Mouse (Mus musculus): ENCODE measurements around the gene Dab2. TPM values are rescaled to one million over a fixed set of nuclear protein-coding genes. Genes with fewer than 3 reads are reported as not detected.

Gene Dab2
- polyA plus RNA-seq, 1 experiment from 2014 or later: 243 TPM

DNA sequence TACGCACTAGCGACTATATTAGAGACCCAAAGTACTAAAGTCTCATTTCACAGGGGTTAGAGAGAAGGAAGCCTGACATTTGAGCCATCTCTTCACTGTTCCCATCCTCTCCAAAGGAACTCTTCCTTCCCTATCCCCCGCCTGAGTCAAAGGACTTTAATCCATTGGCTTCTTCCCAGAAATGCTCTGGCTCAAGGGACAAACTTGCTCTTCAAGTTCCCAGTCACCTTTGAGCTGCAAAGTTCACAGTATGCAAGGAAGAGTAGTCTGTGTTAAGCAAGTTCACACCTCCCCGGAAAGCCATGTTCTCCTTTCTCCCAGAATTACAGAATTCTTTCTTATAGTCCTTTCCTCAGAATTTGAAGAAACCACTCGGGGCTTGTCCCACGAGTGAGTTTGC lies 107.2 kb downstream of the Dab2 start:
- no peak overlapping the region for H3K4me2 ChIP-seq (replicated peaks; ENCODE audit: low read depth)
- H3K4me3 ChIP-seq (ENCODE audit: low read depth, low read length): no peak overlapping the region
- no peaks in the 10 kb centered on the region for H3K9me3 ChIP-seq (ENCODE audit: control insufficient read depth)
- ATAC-seq: no peak
- 0 out of 2 replicates have a peak, but pooled peaks cover 4% of the 10 kb centered on the region for H3K4me1 ChIP-seq (replicated peaks; ENCODE audit: control insufficient read depth, insufficient read depth, low read length)
- no peaks in the 10 kb centered on the region for H3K27me3 ChIP-seq (replicated peaks; ENCODE audit: control insufficient read depth, insufficient read depth, low read length)
- H3K36me3 ChIP-seq (ENCODE audit: control insufficient read depth, insufficient read depth): no peaks in the 10 kb centered on the region
- TF ChIP-seq CTCF (IDR thresholded peaks at IDR 0.05; ENCODE audit: low read depth): no peak
- no peak overlapping the region for H3K27ac ChIP-seq (ENCODE audit: low read depth, low read length)
- 76% methylated on average over 6 of the region's 6 CpGs for WGBS
- H3K9ac ChIP-seq (ENCODE audit: low read depth, low read length): no peak overlapping the region

DNA sequence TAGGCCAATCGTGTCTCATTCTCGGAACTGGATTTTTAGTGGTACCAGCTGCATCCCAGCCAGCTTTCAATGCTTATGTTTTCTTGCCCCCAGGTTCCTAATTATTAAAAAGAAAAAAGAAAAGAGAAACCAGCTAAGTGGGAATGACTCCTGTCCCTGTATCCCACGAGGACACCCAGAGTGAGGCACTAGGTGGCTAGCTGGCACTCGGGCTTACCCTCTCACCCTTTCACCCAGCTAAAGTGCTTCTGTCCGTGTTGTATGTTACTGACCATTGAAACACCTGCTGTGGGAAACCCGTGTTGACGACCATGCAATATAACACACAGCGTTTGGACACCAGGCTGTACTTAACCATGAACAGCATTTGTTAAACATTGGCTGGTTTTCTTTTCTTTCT lies 109.4 kb downstream of the Dab2 start:
- Histone ChIP-seq H3K36me3 (ENCODE audit: control insufficient read depth, insufficient read depth) (no peaks in the 10 kb centered on the region), H3K27me3 (replicated peaks; ENCODE audit: control insufficient read depth, insufficient read depth, low read length) (no peaks in the 10 kb centered on the region), H3K4me2 (replicated peaks; ENCODE audit: low read depth) (no peak overlapping the region), H3K9me3 (ENCODE audit: control insufficient read depth) (no peaks in the 10 kb centered on the region), H3K4me3 (ENCODE audit: low read depth, low read length) (no peak overlapping the region), H3K4me1 (replicated peaks; ENCODE audit: control insufficient read depth, insufficient read depth, low read length) (0 out of 2 replicates have a peak, but pooled peaks cover 4% of the 10 kb centered on the region), H3K27ac (ENCODE audit: low read depth, low read length) (no peak overlapping the region), H3K9ac (ENCODE audit: low read depth, low read length) (no peak overlapping the region)
- no peak for TF ChIP-seq CTCF (IDR thresholded peaks at IDR 0.05; ENCODE audit: low read depth)
- WGBS: 85% methylated on average over 8 of the region's 8 CpGs
- ATAC-seq: no peak

DNA sequence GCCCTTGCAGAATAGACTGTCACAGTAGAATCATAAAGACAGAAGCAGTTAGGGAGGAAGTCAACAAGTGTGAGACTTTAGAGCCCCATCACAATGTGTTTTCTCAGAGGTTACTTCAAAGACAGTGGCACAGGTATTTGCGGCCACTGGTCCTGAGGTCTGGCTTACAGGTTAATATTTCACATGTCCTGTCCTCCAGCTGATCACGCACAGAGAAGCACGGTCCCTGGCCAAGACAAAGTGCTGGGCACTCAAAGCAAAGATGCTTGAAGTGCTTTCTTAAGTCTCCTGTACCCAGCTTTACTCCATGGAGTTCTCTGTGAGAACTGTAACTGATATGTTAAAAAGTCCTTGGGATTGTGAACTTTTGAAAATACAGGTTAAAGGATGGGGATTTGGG lies 110.6 kb downstream of the Dab2 start:
- Histone ChIP-seq H3K9me3 (ENCODE audit: control insufficient read depth) (no peaks in the 10 kb centered on the region), H3K4me3 (ENCODE audit: low read depth, low read length) (no peak overlapping the region), H3K36me3 (ENCODE audit: control insufficient read depth, insufficient read depth) (no peaks in the 10 kb centered on the region), H3K27me3 (replicated peaks; ENCODE audit: control insufficient read depth, insufficient read depth, low read length) (no peaks in the 10 kb centered on the region), H3K4me2 (replicated peaks; ENCODE audit: low read depth) (no peak overlapping the region), H3K27ac (ENCODE audit: low read depth, low read length) (no peak overlapping the region), H3K4me1 (replicated peaks; ENCODE audit: control insufficient read depth, insufficient read depth, low read length) (0 out of 2 replicates have a peak, but pooled peaks cover 4% of the 10 kb centered on the region), H3K9ac (ENCODE audit: low read depth, low read length) (no peak overlapping the region)
- no peak for TF ChIP-seq CTCF (IDR thresholded peaks at IDR 0.05; ENCODE audit: low read depth)
- ATAC-seq: no peak
- 65% methylated on average over 3 of the region's 3 CpGs for WGBS

DNA sequence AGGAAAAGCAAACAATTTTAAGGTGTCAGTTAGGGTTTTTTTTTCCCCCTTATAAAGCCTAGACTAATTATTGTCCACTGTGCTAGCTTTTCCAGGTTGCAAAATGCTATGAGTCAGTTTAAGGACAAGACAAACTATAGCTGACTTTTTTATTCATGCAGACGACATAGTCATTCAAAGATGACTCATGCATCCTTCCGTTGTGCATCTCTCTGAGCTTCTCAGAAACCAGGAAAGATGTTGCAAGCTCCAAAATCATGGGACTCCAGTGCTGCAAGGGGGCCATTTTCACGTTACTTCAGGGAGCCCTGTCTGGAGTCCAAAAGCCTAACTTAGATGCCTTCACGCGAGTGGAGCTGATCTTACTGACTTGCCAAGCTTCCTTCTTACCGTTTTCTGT lies 111.7 kb downstream of the Dab2 start:
- H3K9ac ChIP-seq (ENCODE audit: low read depth, low read length): no peak overlapping the region
- no peaks in the 10 kb centered on the region for H3K36me3 ChIP-seq (ENCODE audit: control insufficient read depth, insufficient read depth)
- H3K4me3 ChIP-seq (ENCODE audit: low read depth, low read length): no peak overlapping the region
- H3K9me3 ChIP-seq (ENCODE audit: control insufficient read depth): no peaks in the 10 kb centered on the region
- no peaks in the 10 kb centered on the region for H3K27me3 ChIP-seq (replicated peaks; ENCODE audit: control insufficient read depth, insufficient read depth, low read length)
- no peak for ATAC-seq
- TF ChIP-seq CTCF (IDR thresholded peaks at IDR 0.05; ENCODE audit: low read depth): no peak
- 68% methylated on average over 6 of the region's 6 CpGs for WGBS
- H3K4me1 ChIP-seq (replicated peaks; ENCODE audit: control insufficient read depth, insufficient read depth, low read length): 0 out of 2 replicates have a peak, but pooled peaks cover 4% of the 10 kb centered on the region
- no peak overlapping the region for H3K4me2 ChIP-seq (replicated peaks; ENCODE audit: low read depth)
- H3K27ac ChIP-seq (ENCODE audit: low read depth, low read length): no peak overlapping the region

DNA sequence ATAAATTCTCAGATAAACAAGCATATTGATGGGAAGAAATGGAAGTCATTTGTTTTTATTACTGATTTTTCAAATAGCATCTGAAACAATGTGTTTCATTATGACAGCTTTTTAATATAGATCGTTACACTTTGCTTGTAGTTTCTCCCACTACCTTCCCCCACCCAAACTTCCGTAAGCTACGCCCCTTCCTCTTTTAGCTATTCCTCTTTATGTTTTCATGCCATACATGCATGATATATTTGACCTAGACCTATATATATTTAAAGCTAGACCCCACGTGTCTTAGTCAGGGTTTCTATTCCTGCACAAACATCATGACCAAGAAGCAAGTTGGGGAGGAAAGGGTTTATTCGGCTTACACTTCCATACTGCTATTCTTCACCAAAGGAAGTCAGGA lies 115.7 kb downstream of the Dab2 start:
- no peak overlapping the region for H3K27ac ChIP-seq (ENCODE audit: low read depth, low read length)
- H3K4me1 ChIP-seq (replicated peaks; ENCODE audit: control insufficient read depth, insufficient read depth, low read length): no peaks in the 10 kb centered on the region
- H3K4me3 ChIP-seq (ENCODE audit: low read depth, low read length): no peak overlapping the region
- H3K9ac ChIP-seq (ENCODE audit: low read depth, low read length): no peak overlapping the region
- no peaks in the 10 kb centered on the region for H3K9me3 ChIP-seq (ENCODE audit: control insufficient read depth)
- H3K4me2 ChIP-seq (replicated peaks; ENCODE audit: low read depth): no peak overlapping the region
- no peaks in the 10 kb centered on the region for H3K27me3 ChIP-seq (replicated peaks; ENCODE audit: control insufficient read depth, insufficient read depth, low read length)
- peaks cover 19% of the 10 kb centered on the region for H3K36me3 ChIP-seq (ENCODE audit: control insufficient read depth, insufficient read depth)
- WGBS: 85% methylated on average over 5 of the region's 5 CpGs
- ATAC-seq: no peak
- TF ChIP-seq CTCF (IDR thresholded peaks at IDR 0.05; ENCODE audit: low read depth): no peak

DNA sequence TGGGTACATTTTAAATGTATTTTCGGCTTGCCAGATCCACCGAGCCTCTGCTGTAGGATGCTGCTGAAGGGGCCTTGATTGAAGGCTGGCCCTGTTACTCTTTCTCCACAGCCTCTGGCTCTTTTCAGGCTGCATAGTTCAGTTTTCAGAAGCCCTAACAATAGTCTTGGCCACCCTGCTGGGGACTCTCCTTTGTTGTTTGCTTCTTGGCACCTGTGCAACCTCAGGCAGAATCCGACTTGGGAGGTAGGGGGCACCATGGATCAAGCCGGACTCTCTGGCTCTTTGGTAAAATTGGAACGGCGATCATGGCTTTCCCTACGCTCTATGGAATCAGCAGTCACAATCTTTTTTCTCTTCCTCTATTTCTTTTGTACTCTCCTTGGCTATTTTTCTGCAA lies 132.2 kb downstream of the Dab2 start:
- no peaks in the 10 kb centered on the region for H3K9me3 ChIP-seq (ENCODE audit: control insufficient read depth)
- H3K9ac ChIP-seq (ENCODE audit: low read depth, low read length): no peak overlapping the region
- 85% methylated on average over 7 of the region's 7 CpGs for WGBS
- no peaks in the 10 kb centered on the region for H3K4me1 ChIP-seq (replicated peaks; ENCODE audit: control insufficient read depth, insufficient read depth, low read length)
- no peak for ATAC-seq
- no peak overlapping the region for H3K27ac ChIP-seq (ENCODE audit: low read depth, low read length)
- no peak overlapping the region for H3K4me3 ChIP-seq (ENCODE audit: low read depth, low read length)
- H3K4me2 ChIP-seq (replicated peaks; ENCODE audit: low read depth): no peak overlapping the region
- no peaks in the 10 kb centered on the region for H3K27me3 ChIP-seq (replicated peaks; ENCODE audit: control insufficient read depth, insufficient read depth, low read length)
- peaks cover 43% of the 10 kb centered on the region for H3K36me3 ChIP-seq (ENCODE audit: control insufficient read depth, insufficient read depth)
- no peak for TF ChIP-seq CTCF (IDR thresholded peaks at IDR 0.05; ENCODE audit: low read depth)

DNA sequence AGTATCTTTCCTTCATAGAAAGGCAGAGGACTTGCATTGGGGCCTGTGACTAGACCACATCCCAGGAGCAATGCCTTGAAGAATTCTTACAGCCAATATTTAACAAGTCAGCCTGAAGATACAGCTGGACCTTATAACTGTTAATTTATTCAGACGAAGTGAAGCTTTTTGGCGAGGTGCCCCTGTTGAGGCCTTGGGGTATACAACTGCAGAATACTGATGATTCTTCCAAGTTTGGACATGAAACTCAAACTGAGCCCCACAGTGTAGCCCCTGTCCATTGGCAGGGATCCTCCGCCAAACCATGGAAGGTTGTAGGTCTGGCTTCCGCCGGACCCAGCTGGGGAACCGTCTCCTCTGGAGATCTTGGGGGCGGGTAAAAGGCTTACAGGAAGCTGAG lies 132.8 kb downstream of the Dab2 start:
- H3K36me3 ChIP-seq (ENCODE audit: control insufficient read depth, insufficient read depth): peaks cover 46% of the 10 kb centered on the region
- no peak for ATAC-seq
- no peak overlapping the region for H3K9ac ChIP-seq (ENCODE audit: low read depth, low read length)
- H3K9me3 ChIP-seq (ENCODE audit: control insufficient read depth): no peaks in the 10 kb centered on the region
- no peak overlapping the region for H3K4me2 ChIP-seq (replicated peaks; ENCODE audit: low read depth)
- no peaks in the 10 kb centered on the region for H3K4me1 ChIP-seq (replicated peaks; ENCODE audit: control insufficient read depth, insufficient read depth, low read length)
- 64% methylated on average over 7 of the region's 7 CpGs for WGBS
- no peak for TF ChIP-seq CTCF (IDR thresholded peaks at IDR 0.05; ENCODE audit: low read depth)
- H3K27me3 ChIP-seq (replicated peaks; ENCODE audit: control insufficient read depth, insufficient read depth, low read length): no peaks in the 10 kb centered on the region
- no peak overlapping the region for H3K27ac ChIP-seq (ENCODE audit: low read depth, low read length)
- no peak overlapping the region for H3K4me3 ChIP-seq (ENCODE audit: low read depth, low read length)

All from intestine, postnatal 0 days (tissue).